Mouse (Mus musculus) spleen, postnatal 36 days (tissue): Measurements from ENCODE around the gene Mrpl23.

ENCODE experiments used
- DNase-seq, 2 experiments: peaks; one replicate each; pipeline ENCODE4 v3.0.0; 2022; ENCODE audit warnings: low spot score in 2 of 2, mixed read lengths in 1 of 2

The Mrpl23 gene

GRCm38 (mm10) chr7:142574155-142574660 is 41.7 kb downstream of the Mrpl23 start:
- no peak for DNase-seq

DNA sequence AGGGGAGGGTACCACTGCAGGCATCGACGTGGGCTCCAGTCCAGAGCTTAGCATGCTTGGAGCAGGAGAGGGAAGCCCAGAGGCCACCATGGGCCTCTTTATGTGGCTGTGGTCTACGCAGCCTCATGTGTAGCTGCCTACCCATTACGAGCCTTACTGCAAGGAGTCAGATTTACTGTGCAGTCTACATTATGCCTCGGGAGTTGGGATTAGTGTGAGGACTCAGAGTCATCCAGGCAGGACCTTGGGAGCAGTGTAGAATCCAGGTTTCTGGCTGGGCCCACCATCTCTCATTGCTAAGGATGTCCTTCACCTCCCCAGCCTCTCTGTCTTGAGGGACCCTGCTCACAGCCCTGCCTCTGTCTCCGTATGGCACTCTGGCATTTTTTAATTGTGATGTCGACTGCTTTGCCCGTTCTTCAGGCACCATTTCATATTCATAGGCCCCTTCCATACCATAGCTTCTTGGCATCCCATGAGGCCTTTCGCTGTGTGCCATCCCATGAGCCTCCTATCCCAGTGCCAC is 42.4 kb downstream of the Mrpl23 start:
- DNase-seq = no peak

DNA sequence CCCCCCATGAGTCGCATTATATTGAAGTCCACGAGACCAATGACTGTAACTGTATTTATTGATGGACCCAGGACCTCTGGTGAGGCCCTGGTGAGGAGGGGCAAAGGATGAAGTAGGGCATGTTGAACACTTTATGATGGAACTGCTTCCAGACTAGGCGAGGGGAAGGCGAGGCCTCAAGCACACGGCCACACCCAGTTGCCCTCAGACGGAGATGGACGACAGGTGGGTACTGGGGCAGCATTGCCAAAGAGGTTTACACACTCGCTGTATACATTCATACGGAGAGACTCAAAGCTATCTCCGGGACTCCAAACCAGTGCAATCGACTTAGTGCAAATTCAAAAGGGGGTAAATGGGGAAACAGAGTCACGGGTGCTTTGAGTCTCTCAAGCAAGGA is 43.0 kb downstream of the Mrpl23 start:
- no peak for DNase-seq

GRCm38 (mm10) chr7:142575971-142576370 is 43.5 kb downstream of the Mrpl23 start:
- no peak for DNase-seq

DNA sequence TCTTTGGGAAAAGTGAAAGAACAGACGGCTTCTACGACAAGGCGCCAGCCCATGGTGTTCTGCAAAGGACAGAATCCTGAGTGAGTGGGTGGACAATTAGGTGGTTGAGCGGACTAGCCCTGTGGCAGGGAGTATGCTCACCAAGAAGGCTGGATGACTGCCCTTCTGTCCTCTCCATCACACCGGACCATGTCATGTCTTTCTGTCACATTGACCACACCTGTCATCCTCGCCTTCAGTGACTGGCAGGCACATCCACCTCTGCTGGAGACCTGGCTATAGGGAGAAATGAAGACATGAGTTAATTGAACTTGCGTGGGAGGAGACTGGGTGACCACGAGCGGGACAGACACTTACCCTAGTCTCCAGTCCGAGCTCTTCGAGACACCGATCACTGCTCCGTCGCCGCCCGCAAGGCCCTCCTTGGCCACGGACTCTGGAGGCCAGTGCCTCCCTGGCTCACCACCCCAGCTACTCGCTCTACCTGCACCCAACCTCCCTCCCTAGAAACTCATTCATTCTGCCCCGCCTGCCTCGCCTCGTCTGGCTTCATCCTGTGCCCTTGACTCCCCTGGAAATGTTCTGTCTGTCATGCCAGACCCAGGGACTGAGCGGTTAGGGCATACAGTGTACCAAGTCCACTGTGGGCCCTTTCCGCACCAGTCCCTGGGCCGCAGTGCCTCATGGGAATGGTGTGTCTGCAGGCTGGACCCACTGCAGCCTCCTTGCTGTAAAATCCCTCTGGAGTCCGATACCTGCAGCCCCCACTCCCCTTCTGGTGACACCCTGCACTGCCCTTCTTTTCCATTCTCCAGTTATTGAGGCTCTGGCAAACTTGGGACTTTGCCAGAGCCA is 44.2 kb downstream of the Mrpl23 start:
- no peak for DNase-seq

DNA sequence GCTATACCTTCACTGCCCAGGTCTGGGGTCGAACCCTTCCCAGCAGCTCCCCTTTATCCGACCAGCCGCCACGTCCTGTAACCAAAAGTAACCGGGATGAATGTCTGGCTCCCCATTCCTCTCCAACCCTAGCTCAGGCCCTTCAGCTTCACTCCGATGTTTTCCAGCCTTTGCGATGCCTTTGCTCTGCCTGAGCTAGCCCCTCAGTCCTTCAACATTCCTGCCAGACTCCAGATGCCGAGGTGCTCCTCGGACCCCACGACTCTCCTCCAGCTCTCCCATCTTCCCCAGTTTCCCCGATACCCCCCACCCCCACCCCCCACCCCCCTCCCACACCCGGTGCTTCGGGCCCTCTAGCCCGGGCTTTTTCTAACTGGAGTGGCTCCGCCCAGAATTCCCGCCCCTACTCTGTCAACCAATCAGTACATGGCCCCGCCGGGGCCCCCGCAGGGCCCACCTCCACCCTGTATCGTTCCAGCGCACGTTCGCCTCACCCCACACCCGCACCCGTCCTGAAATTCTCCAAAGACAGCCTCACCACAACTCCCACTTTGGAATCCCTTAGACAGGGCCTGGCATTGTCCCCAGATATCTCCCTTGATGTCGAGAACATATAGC is 45.4 kb downstream of the Mrpl23 start:
- no peak for DNase-seq

- no peak for DNase-seq
Measured at GRCm38 (mm10) chr7:142579069-142579468, 46.6 kb downstream of the Mrpl23 start.

DNA sequence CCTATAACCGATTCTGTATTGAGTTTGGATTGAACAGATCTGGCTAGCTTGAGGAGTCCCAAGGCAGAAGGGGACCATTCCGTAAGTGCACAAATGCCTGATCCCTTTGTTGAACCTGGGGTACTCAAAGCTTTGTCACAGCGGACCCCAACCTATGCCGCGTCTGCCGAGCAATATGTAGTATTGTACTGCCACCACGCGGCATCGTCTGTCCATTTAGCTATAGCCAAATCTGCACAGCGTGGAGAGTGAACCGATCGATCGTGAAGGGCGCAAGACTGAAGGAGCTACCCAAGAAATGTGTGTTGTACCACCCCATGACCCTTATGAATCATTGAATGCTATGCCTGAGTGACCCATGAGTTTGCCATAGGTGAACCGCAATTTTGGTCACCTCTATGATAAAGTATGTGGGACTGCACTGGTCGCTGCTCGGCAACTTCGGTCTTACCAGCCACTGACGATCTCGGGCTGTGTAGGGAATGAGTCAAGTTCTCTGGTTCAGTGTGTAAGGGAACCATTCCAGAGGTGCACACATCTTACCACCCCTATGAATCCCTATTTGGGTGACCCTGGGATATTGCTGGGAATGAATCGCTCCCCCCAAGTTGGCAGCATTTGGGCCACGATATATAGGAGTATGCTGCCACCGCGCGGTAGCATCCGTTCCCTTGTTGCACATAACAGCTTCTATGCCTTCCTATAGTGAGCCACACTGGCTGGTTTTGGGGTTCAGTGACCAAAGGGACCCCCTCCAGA is 47.8 kb downstream of the Mrpl23 start:
- peak; percentile 8 to 23 for DNase-seq

GRCm38 (mm10) chr7:142581186-142581585 is 48.7 kb downstream of the Mrpl23 start:
- no peak for DNase-seq

DNA sequence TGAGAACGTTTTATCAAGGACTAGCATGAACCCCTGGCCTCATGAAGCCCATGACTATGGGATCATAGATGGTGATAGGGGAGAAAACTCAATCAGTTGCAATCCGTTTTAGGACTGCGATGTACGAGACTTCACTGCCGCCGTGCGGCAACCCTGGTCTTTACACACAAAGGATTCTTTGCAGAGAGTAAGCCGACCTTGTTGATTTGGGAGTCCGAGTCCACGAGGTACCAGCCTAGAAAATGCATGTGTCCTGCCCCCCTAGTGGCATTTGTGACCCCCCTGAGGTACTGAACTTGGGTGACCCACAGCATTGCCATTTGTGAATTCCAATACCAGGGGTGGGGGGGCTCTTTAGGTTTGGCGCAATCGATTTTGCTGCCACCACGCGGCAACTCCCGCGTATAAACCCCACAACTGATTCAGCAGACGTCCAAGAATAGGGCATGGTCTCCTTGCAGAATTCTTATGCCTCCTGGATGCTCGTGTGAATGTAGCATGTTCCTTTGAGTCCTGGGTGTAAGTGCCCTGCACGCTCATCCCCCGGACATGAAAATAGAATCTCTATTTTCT is 49.3 kb downstream of the Mrpl23 start:
- DNase-seq = peak; percentile 13 to 16

- no peak for DNase-seq
Measured at GRCm38 (mm10) chr7:142584882-142585281, 52.4 kb downstream of the Mrpl23 start.

GRCm38 (mm10) chr7:142585890-142586289 is 53.4 kb downstream of the Mrpl23 start:
- DNase-seq = no peak

DNA sequence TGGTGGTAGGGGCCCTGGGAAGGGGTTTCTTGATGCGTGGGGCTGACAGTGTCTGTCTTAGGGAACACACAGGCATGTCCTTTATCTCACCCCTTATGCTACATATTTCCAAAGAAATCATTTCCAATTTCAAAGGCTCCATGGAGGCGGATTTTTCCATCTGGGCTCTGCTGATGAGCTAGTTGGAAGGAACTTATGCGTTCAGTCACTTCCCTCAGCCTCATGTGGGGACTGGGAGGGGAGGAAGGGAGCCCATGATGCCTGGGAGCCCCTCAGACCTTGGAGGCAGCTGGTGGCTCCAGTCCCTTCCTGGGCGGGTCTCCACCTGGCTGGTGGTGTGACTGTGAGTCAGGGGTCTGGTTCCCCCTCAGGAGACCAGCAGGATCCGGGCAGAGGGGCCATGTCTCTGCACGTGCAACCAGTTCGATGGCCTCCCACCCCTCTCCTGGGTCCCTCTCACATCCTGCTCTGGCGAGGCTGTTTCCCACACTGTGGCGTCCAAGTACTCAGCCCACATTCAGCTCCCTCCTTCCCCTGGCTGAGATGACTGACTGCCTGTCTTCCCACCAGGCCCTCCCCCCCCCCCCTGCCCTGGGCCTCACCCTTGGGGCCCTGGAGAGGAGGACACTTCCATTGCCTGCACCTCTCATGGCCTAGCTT is 55.9 kb downstream of the Mrpl23 start:
- no peak for DNase-seq
